Mouse (Mus musculus): ENCODE results near the gene Xylt1.

- no peak for TF ChIP-seq POLR2A (IDR thresholded peaks at IDR 0.05; ENCODE audit: borderline replicate concordance, control insufficient read depth, low read depth, low read length)
- TF ChIP-seq CTCF (IDR thresholded peaks at IDR 0.05; ENCODE audit: control insufficient read depth, insufficient read depth, low read length): no peak
These were observed 106.4 kb downstream of the Xylt1 start for GRCm38 (mm10) chr7:117487173-117487490.
